Mouse (Mus musculus): Measurements from ENCODE around the gene Gm21739.
"Not testable (repeated sequence)": the region's sequence is repeated elsewhere in the genome, so short reads cannot be mapped to it uniquely, and the experiment has no call there.

The Gm21739 gene

GRCm38 (mm10) chrY:44264344-44264743 is at the start of gene Gm21739:
Gene Gm21739 (minus strand): TSS chrY:44264444.
- DNase-seq, result not testable (repeated sequence)

Data from cerebellum, adult 9-10 months (tissue).